Mouse (Mus musculus): Measurements from ENCODE around the gene Ptgr2. TPM values are rescaled to one million over a fixed set of nuclear protein-coding genes. Genes with fewer than 3 reads are reported as not detected.
A peak's percentile ranks its signal among the peaks of the same experiment; 100 is the strongest.
"Not testable (repeated sequence)": the region's sequence is repeated elsewhere in the genome, so short reads cannot be mapped to it uniquely, and the experiment has no call there.

Ptgr2 gene
- polyA plus RNA-seq, 1 experiment from 2014 or later = 14.6 TPM

GRCm38 (mm10) chr12:84316721-84317621 lies 31.9 kb downstream of the Ptgr2 start, which contains the start of gene Zfp410:
Gene Zfp410 (plus strand): TSS chr12:84316852.
- peak within 1 kb of the TSS; percentile 83 for H3K4me3 ChIP-seq
- H3K4me1 ChIP-seq = peaks cover 21% of the 10 kb centered on the region
- DNase-seq (ENCODE audit: low spot score) = peak; percentile 93
- H3K27ac ChIP-seq = peak within 1 kb of the TSS; percentile 92
- H3K27me3 ChIP-seq (ENCODE audit: low read depth, poor library complexity, severe bottlenecking) = no peaks in the 10 kb centered on the region
- WGBS = under 1% methylated on average over 77 of the region's 77 CpGs
- peaks cover 6% of the 10 kb centered on the region; the same call in 1 of the 2 replicates for H3K36me3 ChIP-seq
- no peaks in the 10 kb centered on the region for H3K9me3 ChIP-seq (replicated peaks)

- Histone ChIP-seq H3K4me1 (no peaks in the 10 kb centered on the region), H3K27me3 (ENCODE audit: low read depth, poor library complexity, severe bottlenecking) (no peaks in the 10 kb centered on the region), H3K36me3 (peaks cover 87% of the 10 kb centered on the region), H3K27ac (no peak overlapping the region), H3K9me3 (replicated peaks) (no peaks in the 10 kb centered on the region), H3K4me3 (no peak overlapping the region)
- no peak for DNase-seq (ENCODE audit: low spot score)
- WGBS = 85% methylated on average over 4 of the region's 4 CpGs
Observed at GRCm38 (mm10) chr12:84327111-84327512, 42.1 kb downstream of the Ptgr2 start.

GRCm38 (mm10) chr12:84336963-84337625 lies 52.1 kb downstream of the Ptgr2 start:
- Histone ChIP-seq H3K4me3 (no peak overlapping the region), H3K27ac (no peak overlapping the region), H3K4me1 (no peaks in the 10 kb centered on the region), H3K9me3 (replicated peaks) (no peaks in the 10 kb centered on the region), H3K36me3 (peaks cover 100% of the 10 kb centered on the region), H3K27me3 (ENCODE audit: low read depth, poor library complexity, severe bottlenecking) (no peaks in the 10 kb centered on the region)
- DNase-seq (ENCODE audit: low spot score) = no peak
- 93% methylated on average over 11 of the region's 11 CpGs for WGBS

- Histone ChIP-seq H3K4me1 (no peaks in the 10 kb centered on the region), H3K9me3 (replicated peaks) (no peaks in the 10 kb centered on the region), H3K4me3 (no peak overlapping the region), H3K36me3 (peaks cover 58% of the 10 kb centered on the region), H3K27me3 (ENCODE audit: low read depth, poor library complexity, severe bottlenecking) (no peaks in the 10 kb centered on the region), H3K27ac (no peak overlapping the region)
- peak; percentile 39 for DNase-seq (ENCODE audit: low spot score)
- WGBS = 51% methylated on average over 2 of the region's 2 CpGs
Observed at GRCm38 (mm10) chr12:84347192-84347591, 62.2 kb downstream of the Ptgr2 start.

GRCm38 (mm10) chr12:84358699-84359098 lies 73.7 kb downstream of the Ptgr2 start:
- H3K27me3 ChIP-seq (ENCODE audit: low read depth, poor library complexity, severe bottlenecking); H3K4me3 ChIP-seq; DNase-seq (ENCODE audit: low spot score); H3K9me3 ChIP-seq (replicated peaks); H3K27ac ChIP-seq: not testable (repeated sequence)
- Histone ChIP-seq H3K36me3 (peaks cover 12% of the 10 kb centered on the region; the same call in 1 of the 2 replicates), H3K4me1 (peaks cover 16% of the 10 kb centered on the region)
- 82% methylated on average over 2 of the region's 2 CpGs for WGBS

- Histone ChIP-seq H3K4me1 (peaks cover 16% of the 10 kb centered on the region), H3K4me3 (peak within 1 kb of the TSS; percentile 84), H3K36me3 (peaks cover 1% of the 10 kb centered on the region), H3K27me3 (ENCODE audit: low read depth, poor library complexity, severe bottlenecking) (no peaks in the 10 kb centered on the region), H3K27ac (peak within 1 kb of the TSS; percentile 81), H3K9me3 (replicated peaks) (no peaks in the 10 kb centered on the region)
- WGBS = 0% methylated on average over 51 of the region's 51 CpGs
- DNase-seq (ENCODE audit: low spot score) = peak; percentile 90
Observed at GRCm38 (mm10) chr12:84361555-84362489, 76.8 kb downstream of the Ptgr2 start, which contains the start of the genes Coq6 and Fam161b. Gene Coq6 (plus strand): TSS chr12:84361657. Gene Fam161b (minus strand): TSS chr12:84361833.

GRCm38 (mm10) chr12:84362872-84363271 lies 77.8 kb downstream of the Ptgr2 start:
- no peaks in the 10 kb centered on the region for H3K27me3 ChIP-seq (ENCODE audit: low read depth, poor library complexity, severe bottlenecking)
- DNase-seq (ENCODE audit: low spot score) = no peak
- H3K4me3 ChIP-seq = peak overlapping the region; percentile 84
- H3K9me3 ChIP-seq (replicated peaks) = no peaks in the 10 kb centered on the region
- peaks cover 16% of the 10 kb centered on the region for H3K4me1 ChIP-seq
- WGBS = 53% methylated on average over 2 of the region's 2 CpGs
- no peak overlapping the region for H3K27ac ChIP-seq
- peaks cover 10% of the 10 kb centered on the region for H3K36me3 ChIP-seq

GRCm38 (mm10) chr12:84364291-84364690 lies 79.3 kb downstream of the Ptgr2 start:
- no peak for DNase-seq (ENCODE audit: low spot score)
- 84% methylated on average over 9 of the region's 9 CpGs for WGBS
- H3K4me3 ChIP-seq = no peak overlapping the region
- peaks cover 16% of the 10 kb centered on the region for H3K4me1 ChIP-seq
- H3K9me3 ChIP-seq (replicated peaks) = no peaks in the 10 kb centered on the region
- H3K27me3 ChIP-seq (ENCODE audit: low read depth, poor library complexity, severe bottlenecking) = no peaks in the 10 kb centered on the region
- H3K27ac ChIP-seq = no peak overlapping the region
- H3K36me3 ChIP-seq = peaks cover 24% of the 10 kb centered on the region

GRCm38 (mm10) chr12:84365137-84365536 lies 80.1 kb downstream of the Ptgr2 start:
- 95% methylated on average over 6 of the region's 6 CpGs for WGBS
- Histone ChIP-seq H3K27ac (no peak overlapping the region), H3K36me3 (peaks cover 33% of the 10 kb centered on the region), H3K9me3 (replicated peaks) (no peaks in the 10 kb centered on the region), H3K27me3 (ENCODE audit: low read depth, poor library complexity, severe bottlenecking) (no peaks in the 10 kb centered on the region), H3K4me1 (peaks cover 16% of the 10 kb centered on the region), H3K4me3 (no peak overlapping the region)
- no peak for DNase-seq (ENCODE audit: low spot score)

Other genes with a start within 250 kb of the Ptgr2 start
- gene Acot4, start 246.9 kb upstream of the Ptgr2 start, polyA plus RNA-seq (2016; fragmentation: Nextera tagmentation; extraction: Ambion mirVana) = 0.15 and 0.16 TPM in 2 replicates
- not detected in 2 replicates for gene Gm49366, start 246.3 kb upstream of the Ptgr2 start, polyA plus RNA-seq (2016; fragmentation: Nextera tagmentation; extraction: Ambion mirVana)
- gene Acot3, start 233.1 kb upstream of the Ptgr2 start, polyA plus RNA-seq (2016; fragmentation: Nextera tagmentation; extraction: Ambion mirVana) = 0.26 and 0.28 TPM in 2 replicates
- gene Acot5, start 215.9 kb upstream of the Ptgr2 start, polyA plus RNA-seq (2016; fragmentation: Nextera tagmentation; extraction: Ambion mirVana) = not detected in 2 replicates
- 0.48 and 0.73 TPM in 2 replicates for gene Acot6, start 184.6 kb upstream of the Ptgr2 start, polyA plus RNA-seq (2016; fragmentation: Nextera tagmentation; extraction: Ambion mirVana)
- 3.7 and 4.9 TPM in 2 replicates for gene Dnal1, start 170.9 kb upstream of the Ptgr2 start, polyA plus RNA-seq (2016; fragmentation: Nextera tagmentation; extraction: Ambion mirVana)
- 1.2 TPM in 2 replicates for gene Pnma1, start 136.7 kb upstream of the Ptgr2 start, polyA plus RNA-seq (2016; fragmentation: Nextera tagmentation; extraction: Ambion mirVana)
- 9.2 and 10.7 TPM in 2 replicates for gene Elmsan1, start 66.4 kb upstream of the Ptgr2 start, polyA plus RNA-seq (2016; fragmentation: Nextera tagmentation; extraction: Ambion mirVana)
- gene Zfp410, start 31.6 kb downstream of the Ptgr2 start, polyA plus RNA-seq (2016; fragmentation: Nextera tagmentation; extraction: Ambion mirVana) = 106 and 137 TPM in 2 replicates
- gene Coq6, start 76.4 kb downstream of the Ptgr2 start, polyA plus RNA-seq (2016; fragmentation: Nextera tagmentation; extraction: Ambion mirVana) = 47.0 and 49.4 TPM in 2 replicates
- 3.7 TPM in 2 replicates for gene Fam161b, start 76.6 kb downstream of the Ptgr2 start, polyA plus RNA-seq (2016; fragmentation: Nextera tagmentation; extraction: Ambion mirVana)
- gene Entpd5, start 123.8 kb downstream of the Ptgr2 start, polyA plus RNA-seq (2016; fragmentation: Nextera tagmentation; extraction: Ambion mirVana) = 7.8 and 8.9 TPM in 2 replicates
- 0.36 and 0.51 TPM in 2 replicates for gene Bbof1, start 123.8 kb downstream of the Ptgr2 start, polyA plus RNA-seq (2016; fragmentation: Nextera tagmentation; extraction: Ambion mirVana)
- gene Rnf113a2, start 132.0 kb downstream of the Ptgr2 start, polyA plus RNA-seq (2016; fragmentation: Nextera tagmentation; extraction: Ambion mirVana) = 23.1 and 24.8 TPM in 2 replicates
- gene Aldh6a1, start 165.8 kb downstream of the Ptgr2 start, polyA plus RNA-seq (2016; fragmentation: Nextera tagmentation; extraction: Ambion mirVana) = 13.2 and 20.6 TPM in 2 replicates
- 25.8 and 29.2 TPM in 2 replicates for gene Lin52, start 166.2 kb downstream of the Ptgr2 start, polyA plus RNA-seq (2016; fragmentation: Nextera tagmentation; extraction: Ambion mirVana)

Measured in limb, embryonic 10.5 days (tissue).